Mouse (Mus musculus) olfactory bulb, adult 2 months (tissue): Measurements from ENCODE around the gene Tmem54. TPM values are rescaled to one million over a fixed set of nuclear protein-coding genes. Genes with fewer than 3 reads are reported as not detected.

ENCODE experiments used
- H3K27ac ChIP-seq: fragments of 200-500 bp; 2 replicates; pipeline ENCODE4 v1.5.1; 2012; ENCODE audit warnings: low read depth, low read length; ENCODE audit not compliant: insufficient read depth
- H3K4me1 ChIP-seq: fragments of 200-500 bp; 2 replicates; pipeline ENCODE4 v1.6.1; 2012; ENCODE audit warnings: low read length; ENCODE audit not compliant: control insufficient read depth, insufficient read depth
- H3K4me3 ChIP-seq: fragments of 200-500 bp; 2 replicates; pipeline ENCODE4 v1.5.1; 2012; ENCODE audit warnings: mild to moderate bottlenecking, low read depth, low read length, moderate library complexity; ENCODE audit not compliant: insufficient read depth
- CTCF ChIP-seq: fragments of 200-500 bp; IDR thresholded peaks from 2 replicates; pipeline ENCODE4 v1.5.1; 2012; ENCODE audit warnings: low read depth, mild to moderate bottlenecking, low read length, moderate library complexity; ENCODE audit not compliant: insufficient read depth
- POLR2A ChIP-seq: fragments of 200-500 bp; IDR thresholded peaks from 2 replicates; pipeline ENCODE4 v1.6.1; 2012; ENCODE audit warnings: mild to moderate bottlenecking, low read depth, low read length, moderate library complexity; ENCODE audit not compliant: insufficient read depth
- WGBS: fragments of 180-500 bp; shearing (Covaris S2); methylation state at CpG from one replicate; pipeline ENCODE4 v1.1.7; 2018; 5-methylcytosine and 5-hydroxymethylcytosine counted together
- polyA plus RNA-seq: library from polyadenylated mRNA; stranded (reverse); fragments of >200 nt; gene quantifications from 2 replicates; pipeline ENCODE4 v1.2.4, GENCODE M21; 2012; ENCODE audit warnings: low replicate concordance; ENCODE audit not compliant: missing spikeins, insufficient read depth, insufficient read length

The Tmem54 gene
- polyA plus RNA-seq, 1 experiment, result not detected

GRCm38 (mm10) chr4:129134799-129135585 is 29.6 kb downstream of the Tmem54 start:
- Histone ChIP-seq H3K4me1 (peaks cover 51% of the 10 kb centered on the region), H3K4me3 (peak overlapping the region; percentile 26; the same call in 1 of the 2 replicates), H3K27ac (peak overlapping the region; percentile 32; the same call in 1 of the 2 replicates)
- WGBS, result 12% methylated on average over 15 of the region's 15 CpGs
- TF ChIP-seq CTCF (peak; percentile 78), POLR2A (no peak)

GRCm38 (mm10) chr4:129135637-129136036 is 30.3 kb downstream of the Tmem54 start:
- no peak for TF ChIP-seq CTCF
- WGBS, result 64% methylated on average over 2 of the region's 2 CpGs
- Histone ChIP-seq H3K4me1 (peaks cover 47% of the 10 kb centered on the region), H3K4me3 (no peak overlapping the region), H3K27ac (no peak overlapping the region)

- H3K4me1 ChIP-seq, result peaks cover 44% of the 10 kb centered on the region
- peak overlapping the region; percentile 61 for H3K27ac ChIP-seq
- 32% methylated on average over 9 of the region's 9 CpGs for WGBS
- peak overlapping the region; percentile 68 for H3K4me3 ChIP-seq
- TF ChIP-seq CTCF, result no peak
- TF ChIP-seq POLR2A, result no peak
These were observed 30.8 kb downstream of the Tmem54 start for GRCm38 (mm10) chr4:129136189-129136578.

- no peak for TF ChIP-seq POLR2A
- no peak for TF ChIP-seq CTCF
- Histone ChIP-seq H3K4me3 (peak within 1 kb of the TSS; percentile 68), H3K4me1 (peaks cover 47% of the 10 kb centered on the region), H3K27ac (peak within 1 kb of the TSS; percentile 71)
- WGBS, result 7% methylated on average over 75 of the region's 80 CpGs
These were observed 31.4 kb downstream of the Tmem54 start, which contains the start of gene Fndc5 for GRCm38 (mm10) chr4:129136579-129137391. Fndc5 (plus strand) TSS chr4:129136999.

- 56% methylated on average over 14 of the region's 14 CpGs for WGBS
- H3K4me3 ChIP-seq, result peak overlapping the region; percentile 68
- TF ChIP-seq CTCF, result no peak
- no peak for TF ChIP-seq POLR2A
- H3K4me1 ChIP-seq, result peaks cover 55% of the 10 kb centered on the region
- peak overlapping the region; percentile 71; the same call in 1 of the 2 replicates for H3K27ac ChIP-seq
These were observed 32.3 kb downstream of the Tmem54 start for GRCm38 (mm10) chr4:129137392-129138321.

- peaks cover 66% of the 10 kb centered on the region for H3K4me1 ChIP-seq
- H3K4me3 ChIP-seq, result no peak overlapping the region
- no peak for TF ChIP-seq POLR2A
- no peak for TF ChIP-seq CTCF
- H3K27ac ChIP-seq, result no peak overlapping the region
- 89% methylated on average over 5 of the region's 5 CpGs for WGBS
These were observed 34.3 kb downstream of the Tmem54 start for GRCm38 (mm10) chr4:129139642-129140041.

GRCm38 (mm10) chr4:129140808-129141207 is 35.5 kb downstream of the Tmem54 start:
- peaks cover 65% of the 10 kb centered on the region for H3K4me1 ChIP-seq
- H3K27ac ChIP-seq, result peak overlapping the region; percentile 67; the same call in 1 of the 2 replicates
- no peak overlapping the region for H3K4me3 ChIP-seq
- 83% methylated on average over 4 of the region's 4 CpGs for WGBS
- TF ChIP-seq CTCF, result no peak
- TF ChIP-seq POLR2A, result no peak
